ENCODE assay signal across 10 mouse cellular contexts in genomic region chr3:132103020-132103419, GRCm38 (mm10). TPM values are rescaled to one million over a fixed set of nuclear protein-coding genes. Genes with fewer than 3 reads are reported as not detected.
DNase-seq lines count a peak whose midpoint lies in the region; ATAC-seq and TF ChIP-seq lines count a peak whose summit lies in the region.
"Had no signal": no experiment of that assay in that cellular context is flagged by ENCODE, and none has a peak within 500 bp of the region (broad histone marks: within the 10 kb centered on the region; RNA-seq: fewer than 3 reads in every experiment).

No protein-coding gene starts in this region.

- 42% methylated on average over 9 of the region's 9 CpGs for WGBS in heart, embryonic 14.5 days
- 47% methylated on average over 9 of the region's 9 CpGs for WGBS in limb, embryonic 14.5 days

- no peaks in the 10 kb centered on the region for H3K36me3 ChIP-seq in heart, embryonic 14.5 days (ENCODE audit: control insufficient read depth, insufficient read depth, low read length)
- H3K36me3 ChIP-seq in limb, embryonic 14.5 days (ENCODE audit: control insufficient read depth, insufficient read depth, low read length), result no peaks in the 10 kb centered on the region
- H3K36me3 ChIP-seq: midbrain, embryonic 12.5 days had no signal

- H3K4me3 ChIP-seq in heart, embryonic 14.5 days (ENCODE audit: control insufficient read depth in 1 of 2, insufficient read depth in 1 of 2, low read depth in 1 of 2, low read length in 2 of 2), result no peak overlapping the region; a peak in 1 of 4 replicates
- H3K4me3 ChIP-seq in limb, embryonic 14.5 days (replicated peaks; ENCODE audit: low read length), result no peak overlapping the region
- H3K4me3 ChIP-seq: midbrain, embryonic 12.5 days had no signal

- H3K4me2 ChIP-seq in heart, embryonic 14.5 days (ENCODE audit: low read length), result peak overlapping the region; percentile 36
- peak overlapping the region; percentile 8; the same call in 1 of the 2 replicates for H3K4me2 ChIP-seq in limb, embryonic 14.5 days (replicated peaks; ENCODE audit: low read depth, low read length, severe bottlenecking)
- H3K4me2 ChIP-seq: midbrain, embryonic 12.5 days had no signal

- peaks cover 0 to 2% of the 10 kb centered on the region in 2 experiments; a peak in 1 of 4 replicates for H3K4me1 ChIP-seq in heart, embryonic 14.5 days (ENCODE audit: control insufficient read depth in 2 of 2, insufficient read depth in 2 of 2, low read length in 2 of 2)
- H3K4me1 ChIP-seq in limb, embryonic 14.5 days (ENCODE audit: control insufficient read depth, insufficient read depth, low read length), result 0 out of 2 replicates have a peak, but pooled peaks cover 4% of the 10 kb centered on the region
- H3K4me1 ChIP-seq: midbrain, embryonic 12.5 days had no signal

- H3K27me3 ChIP-seq in heart, embryonic 14.5 days (ENCODE audit: control insufficient read depth, insufficient read depth, low read length), result no peaks in the 10 kb centered on the region
- H3K27me3 ChIP-seq in limb, embryonic 14.5 days (ENCODE audit: control insufficient read depth, insufficient read depth, low read length), result no peaks in the 10 kb centered on the region
- H3K27me3 ChIP-seq: midbrain, embryonic 12.5 days had no signal

- TF ChIP-seq POLR2A in limb, embryonic 14.5 days (IDR thresholded peaks at IDR 0.05; ENCODE audit: borderline replicate concordance, extremely low read depth, insufficient read depth, insufficient read length), result no peak

- no peak overlapping the region for H3K9ac ChIP-seq in heart, embryonic 14.5 days (ENCODE audit: low read length)
- no peak overlapping the region for H3K9ac ChIP-seq in limb, embryonic 14.5 days (ENCODE audit: low read depth, low read length, severe bottlenecking)
- H3K9ac ChIP-seq: midbrain, embryonic 12.5 days had no signal

- no peak for ATAC-seq in heart, embryonic 14.5 days (ENCODE audit: insufficient number of reproducible peaks, insufficient read depth, low FRiP score, low read depth)
- ATAC-seq in frontal cortex, adult (ENCODE audit: low TSS enrichment), result peak; percentile 86
- no peak for ATAC-seq in limb, embryonic 14.5 days (ENCODE audit: low FRiP score, low read depth)

- no peak overlapping the region for H3K27ac ChIP-seq in heart, embryonic 14.5 days (replicated peaks in 1 of 2; ENCODE audit: control insufficient read depth in 1 of 2, insufficient read depth in 1 of 2, low read depth in 2 of 2, low read length in 2 of 2)
- H3K27ac ChIP-seq in limb, embryonic 14.5 days (replicated peaks; ENCODE audit: low read depth, low read length), result no peak overlapping the region
- H3K27ac ChIP-seq: midbrain, embryonic 12.5 days had no signal

- H3K9me3 ChIP-seq in heart, embryonic 14.5 days (ENCODE audit: control insufficient read depth, low read length), result no peaks in the 10 kb centered on the region
- no peaks in the 10 kb centered on the region for H3K9me3 ChIP-seq in limb, embryonic 14.5 days (ENCODE audit: control insufficient read depth, low read length)
- H3K9me3 ChIP-seq: midbrain, embryonic 12.5 days had no signal

- no peak for DNase-seq in heart, adult 9 months (ENCODE audit: low spot score in 2 of 2)
- peak; percentile 69 for DNase-seq in cerebellum, adult 11-12 months
- DNase-seq in limb, embryonic 14.5 days (ENCODE audit: low spot score), result no peak
- DNase-seq in Muller cell, postnatal 12 days (ENCODE audit: inconsistent ontology term), result no peak
- DNase-seq in thymus, postnatal 0 days (ENCODE audit: low spot score), result no peak
- no peak for DNase-seq in yolk sac, embryonic 10.5 days (ENCODE audit: low spot score)
- DNase-seq: heart, postnatal 4 days had no signal

RNA-seq across cellular contexts. Expression of gene Dkk2, which starts 17.9 kb away (rescaled TPM):
- 0.94 and 1.2 TPM in 2 replicates for polyA plus RNA-seq in heart, embryonic 14.5 days (2014; fragmentation: Nextera tagmentation; extraction: Ambion mirVana)
- 55.5 and 63.1 TPM in 2 replicates for polyA plus RNA-seq in limb, embryonic 14.5 days (2012; rRNA removed)
- 69.3 and 84.6 TPM in 2 replicates for polyA plus RNA-seq in limb, embryonic 14.5 days (2014; fragmentation: Nextera tagmentation; extraction: Ambion mirVana)
- polyA plus RNA-seq in thymus, postnatal 0 days (2015; fragmentation: Nextera tagmentation; extraction: Ambion mirVana), result 0.50 and 0.77 TPM in 2 replicates

Comparison
In these comparisons a context has a peak if more than half of its experiments do, and no peak if none do; other contexts are left out.
1. RNA of gene Dkk2, which starts 17.9 kb away (polyA plus RNA-seq): 55.5 to 84.6 TPM in limb, embryonic 14.5 days; 0.94 to 1.2 TPM in heart, embryonic 14.5 days and 0.50 to 0.77 TPM in thymus, postnatal 0 days; every median in the first group is over 10 times any median in the second.